ENCODE assay signal across 8 mouse cellular contexts in genomic region chr12:26403372-26404125, GRCm38 (mm10). TPM values are rescaled to one million over a fixed set of nuclear protein-coding genes. Genes with fewer than 3 reads are reported as not detected.
DNase-seq lines count a peak whose midpoint lies in the region; ATAC-seq lines count a peak whose summit lies in the region.
"Had no signal": no experiment of that assay in that cellular context is flagged by ENCODE, and none has a peak within 500 bp of the region (broad histone marks: within the 10 kb centered on the region; RNA-seq: fewer than 3 reads in every experiment).

No protein-coding gene starts in this region.

- 68% methylated on average over 16 of the region's 16 CpGs for WGBS in heart, embryonic 13.5 days
- WGBS in lung, embryonic 16.5 days: 51% methylated on average over 16 of the region's 16 CpGs

- H3K36me3 ChIP-seq in heart, embryonic 13.5 days: no peaks in the 10 kb centered on the region
- H3K36me3 ChIP-seq in lung, embryonic 16.5 days (ENCODE audit: control insufficient read depth, insufficient read depth, low read length): peaks cover 10% of the 10 kb centered on the region; the same call in 1 of the 2 replicates

- ATAC-seq in heart, embryonic 13.5 days (ENCODE audit: extremely low read depth, insufficient number of reproducible peaks, low FRiP score, low TSS enrichment): no peak
- ATAC-seq in lung, embryonic 16.5 days (ENCODE audit: low read depth): peak; percentile 43

- no peaks in the 10 kb centered on the region for H3K9me3 ChIP-seq in heart, embryonic 13.5 days
- no peaks in the 10 kb centered on the region for H3K9me3 ChIP-seq in lung, embryonic 16.5 days (ENCODE audit: control insufficient read depth, low read length)

- peaks cover 5% of the 10 kb centered on the region; the same call in 1 of the 2 replicates for H3K27me3 ChIP-seq in heart, embryonic 13.5 days (replicated peaks)
- H3K27me3 ChIP-seq in lung, embryonic 16.5 days (ENCODE audit: control insufficient read depth, insufficient read depth, low read depth, low read length): no peaks in the 10 kb centered on the region

- DNase-seq in adrenal gland, postnatal 25 days: peak; percentile 77
- peak; percentile 90 to 91 for DNase-seq in cerebellum, adult 18-20 months
- DNase-seq in natural killer cell, adult 2 months (ENCODE audit: low spot score in 2 of 2): no peak
- DNase-seq in T-cell, adult 2 months (ENCODE audit: low spot score): no peak
- DNase-seq in right cerebral cortex, adult 18-20 months: no peak
- DNase-seq: left cerebral cortex, postnatal 4 days had no signal

- H3K9ac ChIP-seq in heart, embryonic 13.5 days: no peak overlapping the region
- H3K9ac ChIP-seq in lung, embryonic 16.5 days (ENCODE audit: low read length): no peak overlapping the region

- no peak overlapping the region for H3K4me2 ChIP-seq in heart, embryonic 13.5 days
- H3K4me2 ChIP-seq in lung, embryonic 16.5 days (ENCODE audit: low read depth, low read length): no peak overlapping the region

- no peak overlapping the region for H3K4me3 ChIP-seq in heart, embryonic 13.5 days
- no peak overlapping the region for H3K4me3 ChIP-seq in lung, embryonic 16.5 days (ENCODE audit: low read length)

- peak overlapping the region; percentile 64; the same call in 1 of the 2 replicates for H3K27ac ChIP-seq in heart, embryonic 13.5 days (replicated peaks)
- H3K27ac ChIP-seq in lung, embryonic 16.5 days (ENCODE audit: low read length): peak overlapping the region; percentile 87

- H3K4me1 ChIP-seq in heart, embryonic 13.5 days: peaks cover 65% of the 10 kb centered on the region
- H3K4me1 ChIP-seq in lung, embryonic 16.5 days (replicated peaks; ENCODE audit: control insufficient read depth, insufficient read depth, low read length): peaks cover 66% of the 10 kb centered on the region

RNA-seq across cellular contexts. Expression of gene Rnf144a, which starts 11.5 kb away (rescaled TPM):
- 15.1 and 21.5 TPM in 2 replicates for total RNA-seq in adrenal gland, postnatal 25 days (2021)
- polyA plus RNA-seq in heart, embryonic 13.5 days (2015; fragmentation: Nextera tagmentation; extraction: Ambion mirVana): 11.2 and 11.3 TPM in 2 replicates
- polyA plus RNA-seq in lung, embryonic 16.5 days (2015; fragmentation: Nextera tagmentation; extraction: Ambion mirVana): 49.5 and 51.3 TPM in 2 replicates

RNA-seq across cellular contexts. Expression of gene Rsad2, which starts 52.7 kb away (rescaled TPM):
- total RNA-seq in adrenal gland, postnatal 25 days (2021): 18.5 and 19.1 TPM in 2 replicates
- polyA plus RNA-seq in heart, embryonic 13.5 days (2015; fragmentation: Nextera tagmentation; extraction: Ambion mirVana): 1.2 and 2.0 TPM in 2 replicates
- 0.84 and 1.3 TPM in 2 replicates for polyA plus RNA-seq in lung, embryonic 16.5 days (2015; fragmentation: Nextera tagmentation; extraction: Ambion mirVana)

Comparison
In these comparisons a context has a peak if more than half of its experiments do, and no peak if none do; other contexts are left out.
1. DNase-seq: peak in adrenal gland, postnatal 25 days (single experiment) and cerebellum, adult 18-20 months (2 of 2); none in natural killer cell, adult 2 months (0 of 2), T-cell, adult 2 months (single experiment) and right cerebral cortex, adult 18-20 months (single experiment).